Mouse (Mus musculus): ENCODE measurements around the gene Zfp64. TPM values are rescaled to one million over a fixed set of nuclear protein-coding genes. Genes with fewer than 3 reads are reported as not detected.

Gene Zfp64
- polyA plus RNA-seq, 1 experiment from 2014 or later = 46.0 TPM

- Histone ChIP-seq H3K4me1 (ENCODE audit: control insufficient read depth, insufficient read depth, low read length) (no peaks in the 10 kb centered on the region), H3K4me2 (ENCODE audit: low read length) (no peak overlapping the region), H3K4me3 (ENCODE audit: low read depth, low read length) (no peak overlapping the region), H3K27ac (ENCODE audit: low read length) (no peak overlapping the region), H3K27me3 (ENCODE audit: control insufficient read depth, insufficient read depth, low read depth, low read length) (no peaks in the 10 kb centered on the region), H3K9me3 (replicated peaks; ENCODE audit: control insufficient read depth, low read length, poor library complexity, severe bottlenecking) (no peaks in the 10 kb centered on the region), H3K36me3 (ENCODE audit: control insufficient read depth, insufficient read depth, low read length) (peaks cover 2% of the 10 kb centered on the region; the same call in 1 of the 2 replicates), H3K9ac (ENCODE audit: low read depth, low read length) (no peak overlapping the region)
- 74% methylated on average over 8 of the region's 8 CpGs for WGBS
- no peak for ATAC-seq
Measured at GRCm38 (mm10) chr2:168895531-168895930, 59.9 kb downstream of the Zfp64 start.

- Histone ChIP-seq H3K4me3 (ENCODE audit: low read depth, low read length) (no peak overlapping the region), H3K27ac (ENCODE audit: low read length) (no peak overlapping the region), H3K9me3 (replicated peaks; ENCODE audit: control insufficient read depth, low read length, poor library complexity, severe bottlenecking) (no peaks in the 10 kb centered on the region), H3K4me1 (ENCODE audit: control insufficient read depth, insufficient read depth, low read length) (no peaks in the 10 kb centered on the region), H3K27me3 (ENCODE audit: control insufficient read depth, insufficient read depth, low read depth, low read length) (no peaks in the 10 kb centered on the region), H3K4me2 (ENCODE audit: low read length) (no peak overlapping the region), H3K9ac (ENCODE audit: low read depth, low read length) (no peak overlapping the region), H3K36me3 (ENCODE audit: control insufficient read depth, insufficient read depth, low read length) (peaks cover 2% of the 10 kb centered on the region; the same call in 1 of the 2 replicates)
- WGBS = 93% methylated on average over 7 of the region's 7 CpGs
- no peak for ATAC-seq
Measured at GRCm38 (mm10) chr2:168894738-168895137, 60.6 kb downstream of the Zfp64 start.

GRCm38 (mm10) chr2:168892057-168892456 lies 63.3 kb downstream of the Zfp64 start:
- peaks cover 2% of the 10 kb centered on the region; the same call in 1 of the 2 replicates for H3K36me3 ChIP-seq (ENCODE audit: control insufficient read depth, insufficient read depth, low read length)
- WGBS = 78% methylated on average over 2 of the region's 2 CpGs
- H3K27ac ChIP-seq (ENCODE audit: low read length) = no peak overlapping the region
- no peak overlapping the region for H3K4me3 ChIP-seq (ENCODE audit: low read depth, low read length)
- H3K4me1 ChIP-seq (ENCODE audit: control insufficient read depth, insufficient read depth, low read length) = no peaks in the 10 kb centered on the region
- H3K9ac ChIP-seq (ENCODE audit: low read depth, low read length) = no peak overlapping the region
- ATAC-seq = no peak
- H3K9me3 ChIP-seq (replicated peaks; ENCODE audit: control insufficient read depth, low read length, poor library complexity, severe bottlenecking) = no peaks in the 10 kb centered on the region
- H3K4me2 ChIP-seq (ENCODE audit: low read length) = no peak overlapping the region
- no peaks in the 10 kb centered on the region for H3K27me3 ChIP-seq (ENCODE audit: control insufficient read depth, insufficient read depth, low read depth, low read length)

- no peaks in the 10 kb centered on the region for H3K4me1 ChIP-seq (ENCODE audit: control insufficient read depth, insufficient read depth, low read length)
Measured at GRCm38 (mm10) chr2:168884641-168885040, 70.7 kb downstream of the Zfp64 start.

GRCm38 (mm10) chr2:168882997-168883396 lies 72.4 kb downstream of the Zfp64 start:
- Histone ChIP-seq H3K9me3 (replicated peaks; ENCODE audit: control insufficient read depth, low read length, poor library complexity, severe bottlenecking) (no peaks in the 10 kb centered on the region), H3K4me3 (ENCODE audit: low read depth, low read length) (no peak overlapping the region), H3K36me3 (ENCODE audit: control insufficient read depth, insufficient read depth, low read length) (no peaks in the 10 kb centered on the region), H3K27ac (ENCODE audit: low read length) (no peak overlapping the region), H3K4me1 (ENCODE audit: control insufficient read depth, insufficient read depth, low read length) (no peaks in the 10 kb centered on the region), H3K27me3 (ENCODE audit: control insufficient read depth, insufficient read depth, low read depth, low read length) (no peaks in the 10 kb centered on the region), H3K9ac (ENCODE audit: low read depth, low read length) (no peak overlapping the region), H3K4me2 (ENCODE audit: low read length) (no peak overlapping the region)
- ATAC-seq = no peak
- 94% methylated on average over 1 of the region's 1 CpGs for WGBS

More at GRCm38 (mm10) chr2:168884641-168885040, 70.7 kb downstream of the Zfp64 start:
- no peak for ATAC-seq
- Histone ChIP-seq H3K4me2 (ENCODE audit: low read length) (no peak overlapping the region), H3K27ac (ENCODE audit: low read length) (no peak overlapping the region), H3K27me3 (ENCODE audit: control insufficient read depth, insufficient read depth, low read depth, low read length) (no peaks in the 10 kb centered on the region), H3K9ac (ENCODE audit: low read depth, low read length) (no peak overlapping the region), H3K9me3 (replicated peaks; ENCODE audit: control insufficient read depth, low read length, poor library complexity, severe bottlenecking) (no peaks in the 10 kb centered on the region), H3K4me3 (ENCODE audit: low read depth, low read length) (no peak overlapping the region), H3K36me3 (ENCODE audit: control insufficient read depth, insufficient read depth, low read length) (no peaks in the 10 kb centered on the region)
- 70% methylated on average over 8 of the region's 8 CpGs for WGBS

GRCm38 (mm10) chr2:168881927-168882326 lies 73.5 kb downstream of the Zfp64 start:
- Histone ChIP-seq H3K27me3 (ENCODE audit: control insufficient read depth, insufficient read depth, low read depth, low read length) (no peaks in the 10 kb centered on the region), H3K27ac (ENCODE audit: low read length) (no peak overlapping the region), H3K9ac (ENCODE audit: low read depth, low read length) (no peak overlapping the region), H3K4me3 (ENCODE audit: low read depth, low read length) (no peak overlapping the region), H3K4me1 (ENCODE audit: control insufficient read depth, insufficient read depth, low read length) (no peaks in the 10 kb centered on the region), H3K4me2 (ENCODE audit: low read length) (no peak overlapping the region), H3K36me3 (ENCODE audit: control insufficient read depth, insufficient read depth, low read length) (no peaks in the 10 kb centered on the region), H3K9me3 (replicated peaks; ENCODE audit: control insufficient read depth, low read length, poor library complexity, severe bottlenecking) (no peaks in the 10 kb centered on the region)
- ATAC-seq = no peak
- WGBS = 46% methylated on average over 5 of the region's 5 CpGs

- no peak overlapping the region for H3K4me2 ChIP-seq (ENCODE audit: low read length)
- no peaks in the 10 kb centered on the region for H3K4me1 ChIP-seq (ENCODE audit: control insufficient read depth, insufficient read depth, low read length)
- no peak overlapping the region for H3K9ac ChIP-seq (ENCODE audit: low read depth, low read length)
- H3K9me3 ChIP-seq (replicated peaks; ENCODE audit: control insufficient read depth, low read length, poor library complexity, severe bottlenecking) = no peaks in the 10 kb centered on the region
- H3K36me3 ChIP-seq (ENCODE audit: control insufficient read depth, insufficient read depth, low read length) = no peaks in the 10 kb centered on the region
- H3K27me3 ChIP-seq (ENCODE audit: control insufficient read depth, insufficient read depth, low read depth, low read length) = no peaks in the 10 kb centered on the region
- ATAC-seq = no peak
- H3K4me3 ChIP-seq (ENCODE audit: low read depth, low read length) = no peak overlapping the region
- WGBS = 86% methylated on average over 10 of the region's 10 CpGs
- no peak overlapping the region for H3K27ac ChIP-seq (ENCODE audit: low read length)
Measured at GRCm38 (mm10) chr2:168879573-168879972, 75.8 kb downstream of the Zfp64 start.

- Histone ChIP-seq H3K27ac (ENCODE audit: low read length) (no peak overlapping the region), H3K4me1 (ENCODE audit: control insufficient read depth, insufficient read depth, low read length) (no peaks in the 10 kb centered on the region), H3K4me2 (ENCODE audit: low read length) (no peak overlapping the region), H3K4me3 (ENCODE audit: low read depth, low read length) (no peak overlapping the region), H3K9me3 (replicated peaks; ENCODE audit: control insufficient read depth, low read length, poor library complexity, severe bottlenecking) (no peaks in the 10 kb centered on the region), H3K27me3 (ENCODE audit: control insufficient read depth, insufficient read depth, low read depth, low read length) (no peaks in the 10 kb centered on the region), H3K9ac (ENCODE audit: low read depth, low read length) (no peak overlapping the region), H3K36me3 (ENCODE audit: control insufficient read depth, insufficient read depth, low read length) (no peaks in the 10 kb centered on the region)
- ATAC-seq = no peak
- 88% methylated on average over 8 of the region's 8 CpGs for WGBS
Measured at GRCm38 (mm10) chr2:168878708-168879107, 76.7 kb downstream of the Zfp64 start.

- ATAC-seq = no peak
- no peaks in the 10 kb centered on the region for H3K36me3 ChIP-seq (ENCODE audit: control insufficient read depth, insufficient read depth, low read length)
- no peaks in the 10 kb centered on the region for H3K4me1 ChIP-seq (ENCODE audit: control insufficient read depth, insufficient read depth, low read length)
- H3K9me3 ChIP-seq (replicated peaks; ENCODE audit: control insufficient read depth, low read length, poor library complexity, severe bottlenecking) = no peaks in the 10 kb centered on the region
- no peak overlapping the region for H3K4me3 ChIP-seq (ENCODE audit: low read depth, low read length)
- no peak overlapping the region for H3K9ac ChIP-seq (ENCODE audit: low read depth, low read length)
- no peak overlapping the region for H3K27ac ChIP-seq (ENCODE audit: low read length)
- H3K4me2 ChIP-seq (ENCODE audit: low read length) = no peak overlapping the region
- 89% methylated on average over 4 of the region's 4 CpGs for WGBS
- H3K27me3 ChIP-seq (ENCODE audit: control insufficient read depth, insufficient read depth, low read depth, low read length) = no peaks in the 10 kb centered on the region
Measured at GRCm38 (mm10) chr2:168878158-168878557, 77.2 kb downstream of the Zfp64 start.

All from midbrain, embryonic 16.5 days (tissue).